Mouse (Mus musculus) MEL (cell line): ENCODE results near the gene Ropn1. TPM values are rescaled to one million over a fixed set of nuclear protein-coding genes. Genes with fewer than 3 reads are reported as not detected.
"Not testable (repeated sequence)": the region's sequence is repeated elsewhere in the genome, so short reads cannot be mapped to it uniquely, and the experiment has no call there.

Experiments
- DNase-seq: peaks from one replicate; pipeline ENCODE4 v3.0.0; 2011; ENCODE audit warnings: low read depth, low spot score
- H3K27ac ChIP-seq: 2 replicates; pipeline ENCODE4 v1.5.1; 2012; ENCODE audit warnings: low read depth, mild to moderate bottlenecking, control low read depth, low read length, moderate library complexity; ENCODE audit not compliant: control insufficient read depth
- H3K27me3 ChIP-seq, 2 experiments: fragments of 150-350 bp in 1 of 2; sonication (generic) in 1 of 2; 2 replicates each; pipeline ENCODE4 v1.6.1; 2012; ENCODE audit warnings: low read length in 2 of 2, mild to moderate bottlenecking in 2 of 2, improper control_type of control experiment in 1 of 2, moderate library complexity in 1 of 2; ENCODE audit not compliant: insufficient read depth in 2 of 2, control insufficient read depth in 1 of 2
- H3K36me3 ChIP-seq, 2 experiments: 2 replicates each; pipeline ENCODE4 v1.6.1; 2012 to 2014; ENCODE audit warnings: low read length in 2 of 2, improper control_type of control experiment in 1 of 2, inconsistent platforms in 1 of 2, mild to moderate bottlenecking in 1 of 2; ENCODE audit not compliant: insufficient read depth in 2 of 2, control insufficient read depth in 1 of 2
- H3K4me1 ChIP-seq, 2 experiments: fragments of 150-350 bp in 1 of 2; sonication (generic) in 1 of 2; 2 replicates each; pipeline ENCODE4 v1.6.1; 2012; ENCODE audit warnings: low read length in 2 of 2, improper control_type of control experiment in 1 of 2, mild to moderate bottlenecking in 1 of 2; ENCODE audit not compliant: insufficient read depth in 2 of 2, control insufficient read depth in 1 of 2
- H3K4me3 ChIP-seq, 2 experiments: fragments of 150-350 bp in 1 of 2; sonication (generic) in 1 of 2; 2 replicates each; pipeline ENCODE4 v1.5.1; 2012; ENCODE audit warnings: low read depth in 2 of 2, low read length in 2 of 2, mild to moderate bottlenecking in 2 of 2, moderate library complexity in 2 of 2, control low read depth in 1 of 2, improper control_type of control experiment in 1 of 2; ENCODE audit not compliant: control insufficient read depth in 1 of 2, insufficient read depth in 1 of 2
- H3K79me2 ChIP-seq: 2 replicates; pipeline ENCODE4 v1.6.1; 2012; ENCODE audit warnings: mild to moderate bottlenecking, low read length, moderate library complexity; ENCODE audit not compliant: control insufficient read depth, poor library complexity, insufficient read depth
- H3K9ac ChIP-seq: 2 replicates; pipeline ENCODE4 v1.6.1; 2012; ENCODE audit warnings: low read depth, mild to moderate bottlenecking, control low read depth, low read length, moderate library complexity; ENCODE audit not compliant: control insufficient read depth, poor library complexity, severe bottlenecking
- H3K9me3 ChIP-seq: fragments of 150-350 bp; sonication (generic); replicated peaks from 2 replicates; pipeline ENCODE4 v1.6.1; 2012; ENCODE audit warnings: mild to moderate bottlenecking, low read length, improper control_type of control experiment, moderate library complexity; ENCODE audit not compliant: insufficient read depth
- BHLHE40 ChIP-seq: IDR thresholded peaks from 2 replicates; pipeline ENCODE4 v1.6.1; 2012; ENCODE audit warnings: low read depth, mild to moderate bottlenecking, inconsistent platforms, low read length, improper control_type of control experiment, borderline replicate concordance
- CHD1 ChIP-seq: IDR thresholded peaks from 2 replicates; pipeline ENCODE4 v1.6.1; 2012; ENCODE audit warnings: low read depth, mild to moderate bottlenecking, inconsistent platforms, low read length, improper control_type of control experiment
- CHD2 ChIP-seq: IDR thresholded peaks from 2 replicates; pipeline ENCODE4 v1.6.1; 2011; ENCODE audit warnings: low read length, improper control_type of control experiment
- CTCF ChIP-seq, 3 experiments: IDR thresholded peaks in 2 of 3; conservative IDR thresholded peaks in 1 of 3; 2 replicates each; pipeline ENCODE4 v1.5.1; 2011 to 2012; ENCODE audit warnings: low read length in 3 of 3, low read depth in 2 of 3, mild to moderate bottlenecking in 2 of 3, improper control_type of control experiment in 1 of 3, inconsistent platforms in 1 of 3, mixed read lengths in 1 of 3, moderate library complexity in 1 of 3; ENCODE audit not compliant: control insufficient read depth in 1 of 3, insufficient read depth in 1 of 3, poor library complexity in 1 of 3, severe bottlenecking in 1 of 3
- E2F4 ChIP-seq: IDR thresholded peaks from 2 replicates; pipeline ENCODE4 v1.6.1; 2011; ENCODE audit warnings: low read depth, low read length, improper control_type of control experiment, borderline replicate concordance
- ETS1 ChIP-seq: IDR thresholded peaks from 2 replicates; pipeline ENCODE4 v1.6.1; 2012; ENCODE audit warnings: low read depth, mild to moderate bottlenecking, inconsistent platforms, low read length, improper control_type of control experiment, moderate library complexity
- GABPA ChIP-seq: IDR thresholded peaks from 2 replicates; pipeline ENCODE4 v1.6.1; 2012; ENCODE audit warnings: low read depth, mild to moderate bottlenecking, inconsistent platforms, low read length, improper control_type of control experiment, moderate library complexity
- GATA1 ChIP-seq: IDR thresholded peaks from 2 replicates; pipeline ENCODE4 v1.6.1; 2011; ENCODE audit warnings: low read depth, low read length, improper control_type of control experiment
- JUND ChIP-seq: IDR thresholded peaks from 2 replicates; pipeline ENCODE4 v1.6.1; 2011; ENCODE audit warnings: low read depth, mild to moderate bottlenecking, improper control_type of control experiment, low read length
- KAT2A ChIP-seq: conservative IDR thresholded peaks from 2 replicates; pipeline ENCODE4 v1.6.1; 2012; ENCODE audit warnings: low read depth, low read length, improper control_type of control experiment, inconsistent platforms
- MAX ChIP-seq: IDR thresholded peaks from 2 replicates; pipeline ENCODE4 v1.6.1; 2011; ENCODE audit warnings: low read length, improper control_type of control experiment
- MAZ ChIP-seq: IDR thresholded peaks from 2 replicates; pipeline ENCODE4 v1.6.1; 2012; ENCODE audit warnings: low read depth, mild to moderate bottlenecking, inconsistent platforms, low read length, improper control_type of control experiment
- MEF2A ChIP-seq: IDR thresholded peaks from 2 replicates; pipeline ENCODE4 v1.6.1; 2014; ENCODE audit warnings: low read depth, mild to moderate bottlenecking, inconsistent platforms, low read length, improper control_type of control experiment; ENCODE audit not compliant: poor library complexity, insufficient replicate concordance, severe bottlenecking; ENCODE audit errors: extremely low read depth
- MXI1 ChIP-seq: IDR thresholded peaks from 2 replicates; pipeline ENCODE4 v1.6.1; 2011; ENCODE audit warnings: mild to moderate bottlenecking, low read depth, low read length, improper control_type of control experiment
- MYC ChIP-seq: IDR thresholded peaks from 2 replicates; pipeline ENCODE4 v1.6.1; 2011; ENCODE audit warnings: low read depth, mild to moderate bottlenecking, low read length, improper control_type of control experiment, moderate library complexity
- NELFE ChIP-seq: IDR thresholded peaks from 2 replicates; pipeline ENCODE4 v1.6.1; 2011; ENCODE audit warnings: low read depth, low read length, improper control_type of control experiment
- NRF1 ChIP-seq: IDR thresholded peaks from 2 replicates; pipeline ENCODE4 v1.6.1; 2014; ENCODE audit warnings: low read depth, mild to moderate bottlenecking, inconsistent platforms, low read length, improper control_type of control experiment, moderate library complexity; ENCODE audit not compliant: poor library complexity, insufficient read depth, severe bottlenecking
- RAD21 ChIP-seq: IDR thresholded peaks from 2 replicates; pipeline ENCODE4 v1.6.1; 2011; ENCODE audit warnings: mild to moderate bottlenecking, low read depth, low read length, improper control_type of control experiment
- SIN3A ChIP-seq: IDR thresholded peaks from 2 replicates; pipeline ENCODE4 v1.6.1; 2012; ENCODE audit warnings: low read length, improper control_type of control experiment, inconsistent platforms
- SMC3 ChIP-seq: IDR thresholded peaks from 2 replicates; pipeline ENCODE4 v1.6.1; 2011; ENCODE audit warnings: low read depth, low read length, improper control_type of control experiment
- UBTF ChIP-seq: IDR thresholded peaks from 2 replicates; pipeline ENCODE4 v1.6.1; 2012; ENCODE audit warnings: low read depth, mild to moderate bottlenecking, inconsistent platforms, low read length, improper control_type of control experiment, moderate library complexity, borderline replicate concordance; ENCODE audit not compliant: insufficient read depth
- USF1 ChIP-seq: IDR thresholded peaks from 2 replicates; pipeline ENCODE4 v1.6.1; 2014; ENCODE audit warnings: low read depth, mild to moderate bottlenecking, inconsistent platforms, low read length, improper control_type of control experiment, moderate library complexity
- ZC3H11A ChIP-seq: IDR thresholded peaks from 2 replicates; pipeline ENCODE4 v1.6.1; 2012; ENCODE audit warnings: low read depth, mild to moderate bottlenecking, inconsistent platforms, low read length, improper control_type of control experiment
- ZNF384 ChIP-seq: IDR thresholded peaks from 2 replicates; pipeline ENCODE4 v1.6.1; 2012; ENCODE audit warnings: low read depth, mild to moderate bottlenecking, inconsistent platforms, low read length, improper control_type of control experiment
- polyA plus RNA-seq, 2 experiments: library from polyadenylated mRNA; stranded (reverse) in 1 of 2; unstranded in 1 of 2; fragments of >175 nt in 1 of 2; fragments of >200 nt in 1 of 2; gene quantifications; 2 replicates each; pipeline versions ENCODE4 v1.2.1 to v1.2.4; 2012; ENCODE audit warnings: low replicate concordance in 2 of 2, low read depth in 1 of 2; ENCODE audit not compliant: insufficient read length in 2 of 2, insufficient read depth in 1 of 2, missing spikeins in 1 of 2
- total RNA-seq: library from RNA; depleted of rRNA; stranded (reverse); fragments of 300-350 nt; gene quantifications from 2 replicates; pipeline ENCODE4 v1.2.3, GENCODE M21; 2012

The Ropn1 gene
- total and polyA plus RNA-seq, 3 experiments, result not detected

GRCm38 (mm10) chr16:34694477-34694876 lies 44.8 kb downstream of the Ropn1 start (continued):
- no peak for TF ChIP-seq MEF2A
- TF ChIP-seq, all 39 proteins: peak for 8

DNA sequence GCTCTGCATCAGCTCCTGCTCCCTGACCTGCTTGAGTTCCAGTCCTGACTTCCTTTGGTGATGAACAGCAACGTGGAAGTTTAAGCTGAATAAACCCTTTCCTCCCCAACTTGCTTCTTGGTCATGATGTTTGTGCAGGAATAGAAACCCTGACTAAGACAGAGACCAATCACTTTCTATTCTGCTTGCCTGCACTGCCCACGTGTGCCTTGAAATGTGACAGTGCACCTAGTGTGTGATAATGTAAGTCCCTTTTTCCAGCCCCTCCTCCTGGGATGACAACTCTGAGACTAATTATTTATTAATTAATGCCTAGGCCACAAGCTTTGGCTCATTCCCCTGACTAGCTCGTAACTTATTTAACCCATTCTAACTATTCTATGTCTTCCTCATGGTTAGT lies 49.0 kb downstream of the Ropn1 start:
- H3K36me3 ChIP-seq, result peaks cover 0 to 11% of the 10 kb centered on the region in 2 experiments; a peak in 2 of 4 replicates
- not testable (repeated sequence) for H3K4me3 ChIP-seq, H3K79me2 ChIP-seq, DNase-seq, H3K9ac ChIP-seq, H3K27me3 ChIP-seq, H3K27ac ChIP-seq, H3K9me3 ChIP-seq
- H3K4me1 ChIP-seq, result peaks cover 4 to 11% of the 10 kb centered on the region in 2 experiments

DNA sequence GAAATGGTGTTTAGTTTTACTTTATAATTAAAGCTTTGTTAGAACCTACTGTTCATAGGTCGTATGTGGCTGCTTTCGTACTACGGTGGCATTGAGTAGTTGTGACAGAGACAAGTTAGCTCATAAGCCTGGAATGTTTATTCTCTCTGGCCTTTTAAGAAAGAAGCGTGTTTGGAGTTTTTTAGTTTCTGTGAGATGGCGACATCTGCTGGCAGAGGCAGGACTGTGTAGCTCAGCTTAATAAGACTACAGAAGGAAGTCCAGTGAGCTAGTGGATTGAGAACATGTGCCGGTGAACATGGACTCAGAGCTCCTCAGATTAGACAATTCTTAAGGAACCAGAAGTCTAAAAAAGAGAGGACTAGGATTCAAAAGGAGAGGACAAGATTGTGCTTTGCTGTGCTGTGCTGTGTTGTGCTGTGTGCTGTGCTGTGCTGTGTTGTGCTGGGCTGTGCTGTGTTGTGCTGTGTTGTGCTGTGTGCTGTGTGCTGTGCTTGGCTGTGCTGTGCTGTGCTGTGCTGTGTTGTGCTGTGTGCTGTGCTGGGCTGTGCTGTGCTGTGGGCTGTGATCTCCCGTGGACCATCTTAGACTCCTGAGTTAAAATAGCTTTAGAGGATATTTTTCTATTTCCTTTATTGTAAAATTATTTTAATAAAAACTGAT lies 50.6 kb downstream of the Ropn1 start:
- Histone ChIP-seq H3K4me1 (peaks cover 0 to under 1% of the 10 kb centered on the region in 2 experiments; a peak in 1 of 4 replicates), H3K4me3 (no peak overlapping the region), H3K9ac (0 out of 2 replicates have a peak overlapping the region, but pooled peaks have one; percentile 35), H3K9me3 (no peaks in the 10 kb centered on the region), H3K27me3 (no peaks in the 10 kb centered on the region), H3K36me3 (peaks cover under 1 to 4% of the 10 kb centered on the region in 2 experiments; a peak in 3 of 4 replicates), H3K27ac (no peak overlapping the region), H3K79me2 (no peaks in the 10 kb centered on the region)
- peak; percentile 81 for DNase-seq
- TF ChIP-seq MYC (peak; percentile 47; the same call in 1 of the 2 replicates), UBTF (no peak), CHD2 (no peak), MAX (peak; percentile 49; the same call in 1 of the 2 replicates), CTCF (IDR thresholded peaks at IDR 0.05 in 2 of 3, conservative IDR thresholded peaks at IDR 0.05 in 1 of 3; ENCODE audit: control insufficient read depth in 1 of 3, insufficient read depth in 1 of 3, low read depth in 2 of 3, low read length in 3 of 3, poor library complexity in 1 of 3, severe bottlenecking in 1 of 3) (peak; percentile 70 to 89 (median 81)), BHLHE40 (no peak), E2F4 (no peak), USF1 (no peak), ETS1 (no peak), NRF1 (no peak), KAT2A (no peak), NELFE (no peak), CHD1 (no peak), MAZ (no peak), SMC3 (peak; percentile 83), GATA1 (no peak), MXI1 (no peak; the same call in 1 of the 2 replicates), JUND (no peak), GABPA (no peak), RAD21 (peak; percentile 68), ZC3H11A (peak; percentile 69), SIN3A (0 out of 2 replicates have a peak, but pooled peaks have one; percentile 30), ZNF384 (peak; percentile 38; the same call in 1 of the 2 replicates)
